Mouse (Mus musculus): ENCODE measurements around the gene Aldh8a1.

Aldh8a1 gene

GRCm38 (mm10) chr10:21416184-21416583 is 39.1 kb downstream of the Aldh8a1 start:
- DNase-seq (ENCODE audit: low spot score in 2 of 2), result no peak

GRCm38 (mm10) chr10:21419188-21419587 is 42.1 kb downstream of the Aldh8a1 start:
- no peak for DNase-seq (ENCODE audit: low spot score in 2 of 2)

GRCm38 (mm10) chr10:21420457-21421424 is 43.6 kb downstream of the Aldh8a1 start:
- DNase-seq (ENCODE audit: low spot score in 2 of 2), result peak; percentile 48 to 62

- DNase-seq (ENCODE audit: low spot score in 2 of 2), result no peak
Measured at GRCm38 (mm10) chr10:21426515-21426914, 49.4 kb downstream of the Aldh8a1 start.

GRCm38 (mm10) chr10:21427996-21428395 is 50.9 kb downstream of the Aldh8a1 start:
- no peak for DNase-seq (ENCODE audit: low spot score in 2 of 2)

GRCm38 (mm10) chr10:21439268-21439667 is 62.2 kb downstream of the Aldh8a1 start:
- DNase-seq (ENCODE audit: low spot score in 2 of 2), result no peak

- no peak for DNase-seq (ENCODE audit: low spot score in 2 of 2)
Measured at GRCm38 (mm10) chr10:21441020-21441419, 63.9 kb downstream of the Aldh8a1 start.

- DNase-seq (ENCODE audit: low spot score in 2 of 2), result no peak
Measured at GRCm38 (mm10) chr10:21441690-21442089, 64.6 kb downstream of the Aldh8a1 start.

- peak; percentile 53 to 74 for DNase-seq (ENCODE audit: low spot score in 2 of 2)
Measured at GRCm38 (mm10) chr10:21443646-21444324, 66.7 kb downstream of the Aldh8a1 start.

- no peak for DNase-seq (ENCODE audit: low spot score in 2 of 2)
Measured at GRCm38 (mm10) chr10:21444410-21444809, 67.3 kb downstream of the Aldh8a1 start.

Measured in frontal cortex, postnatal 36 days (tissue).